Mouse (Mus musculus): ENCODE results near the gene Nbr1. TPM values are rescaled to one million over a fixed set of nuclear protein-coding genes. Genes with fewer than 3 reads are reported as not detected.

Nbr1 gene
- polyA plus RNA-seq, 2 experiments, result 62.8 to 82.7 TPM

DNA sequence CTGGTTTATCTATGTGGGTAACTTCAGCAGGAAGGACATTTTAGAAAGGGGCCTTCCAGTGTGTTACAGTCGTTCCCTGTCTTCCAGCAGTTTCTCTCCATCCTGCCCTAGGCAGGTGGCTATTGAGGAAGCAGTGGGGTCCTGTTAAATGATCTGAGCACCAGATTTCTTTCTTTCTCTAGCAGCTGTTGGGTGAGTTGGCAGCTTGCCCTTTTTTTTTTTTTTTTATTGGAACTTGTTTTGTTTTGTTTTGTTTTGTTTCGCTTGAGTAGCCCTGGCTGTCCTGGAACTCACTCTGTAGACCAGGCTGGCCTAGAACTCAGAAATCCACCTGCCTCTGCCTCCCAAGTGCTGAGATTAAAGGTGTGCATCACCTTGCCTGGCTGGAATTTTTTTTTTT lies 5.0 kb downstream of the Nbr1 start:
- DNase-seq (ENCODE audit: low spot score) (no peak), ATAC-seq (ENCODE audit: low FRiP score, low read depth) (no peak)
- Histone ChIP-seq H3K9ac (ENCODE audit: low read depth, low read length, severe bottlenecking) (no peak overlapping the region), H3K4me3 (replicated peaks; ENCODE audit: low read length) (no peak overlapping the region), H3K27me3 (ENCODE audit: control insufficient read depth, insufficient read depth, low read length) (no peaks in the 10 kb centered on the region), H3K36me3 (ENCODE audit: control insufficient read depth, insufficient read depth, low read length) (peaks cover 62% of the 10 kb centered on the region), H3K27ac (replicated peaks; ENCODE audit: low read depth, low read length) (no peak overlapping the region), H3K4me1 (ENCODE audit: control insufficient read depth, insufficient read depth, low read length) (peaks cover 13% of the 10 kb centered on the region), H3K4me2 (replicated peaks; ENCODE audit: low read depth, low read length, severe bottlenecking) (no peak overlapping the region), H3K9me3 (ENCODE audit: control insufficient read depth, low read length) (no peaks in the 10 kb centered on the region)
- 67% methylated on average over 2 of the region's 2 CpGs for WGBS
- TF ChIP-seq POLR2A (IDR thresholded peaks at IDR 0.05; ENCODE audit: borderline replicate concordance, extremely low read depth, insufficient read depth, insufficient read length), result no peak

DNA sequence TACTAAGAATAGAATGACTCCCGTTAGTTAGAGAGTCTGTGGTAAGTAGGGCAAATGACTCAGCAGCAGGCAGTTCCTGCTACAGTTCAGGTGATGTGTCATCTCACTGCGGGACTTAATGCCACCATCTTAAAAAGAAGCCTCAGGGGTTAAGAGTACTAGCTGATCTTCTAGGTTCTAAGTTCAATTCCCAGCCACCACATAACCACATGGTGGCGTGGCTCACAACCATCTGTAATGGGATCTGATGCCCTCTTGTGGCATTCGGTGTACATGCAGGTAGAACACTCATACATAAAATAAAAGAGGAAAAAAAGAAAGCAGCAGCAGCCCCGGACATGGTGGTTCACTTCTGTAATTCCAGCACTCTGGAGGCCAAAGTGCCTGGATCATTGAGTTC lies 10.4 kb downstream of the Nbr1 start:
- no peak overlapping the region for H3K4me3 ChIP-seq (replicated peaks; ENCODE audit: low read length)
- no peak overlapping the region for H3K4me2 ChIP-seq (replicated peaks; ENCODE audit: low read depth, low read length, severe bottlenecking)
- H3K27ac ChIP-seq (replicated peaks; ENCODE audit: low read depth, low read length), result no peak overlapping the region
- 40% methylated on average over 5 of the region's 5 CpGs for WGBS
- H3K36me3 ChIP-seq (ENCODE audit: control insufficient read depth, insufficient read depth, low read length), result peaks cover 81% of the 10 kb centered on the region
- DNase-seq (ENCODE audit: low spot score) (peak; percentile 65), ATAC-seq (ENCODE audit: low FRiP score, low read depth) (no peak)
- no peak for TF ChIP-seq POLR2A (IDR thresholded peaks at IDR 0.05; ENCODE audit: borderline replicate concordance, extremely low read depth, insufficient read depth, insufficient read length)
- H3K9ac ChIP-seq (ENCODE audit: low read depth, low read length, severe bottlenecking), result no peak overlapping the region
- no peaks in the 10 kb centered on the region for H3K4me1 ChIP-seq (ENCODE audit: control insufficient read depth, insufficient read depth, low read length)
- H3K27me3 ChIP-seq (ENCODE audit: control insufficient read depth, insufficient read depth, low read length), result no peaks in the 10 kb centered on the region
- no peaks in the 10 kb centered on the region for H3K9me3 ChIP-seq (ENCODE audit: control insufficient read depth, low read length)

DNA sequence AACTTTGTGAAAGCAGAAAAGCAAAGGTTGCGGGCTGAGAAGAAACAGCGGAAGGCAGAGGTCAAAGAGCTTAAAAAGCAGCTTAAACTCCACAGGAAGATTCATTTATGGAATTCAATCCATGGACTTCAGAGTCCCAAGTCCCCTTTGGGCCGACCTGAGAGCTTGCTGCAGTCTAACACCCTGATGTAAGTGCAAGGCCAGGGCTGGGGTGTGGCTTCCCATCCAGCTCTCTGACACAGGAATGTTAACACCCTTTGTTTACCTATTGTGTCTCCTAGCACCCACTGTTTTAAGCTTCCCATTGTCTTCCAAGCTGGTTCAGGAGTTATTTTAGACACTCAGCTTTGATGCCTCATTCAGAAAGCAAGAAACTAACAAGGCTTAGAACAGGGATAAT lies 16.5 kb downstream of the Nbr1 start:
- H3K27ac ChIP-seq (replicated peaks; ENCODE audit: low read depth, low read length), result no peak overlapping the region
- H3K9me3 ChIP-seq (ENCODE audit: control insufficient read depth, low read length), result no peaks in the 10 kb centered on the region
- 89% methylated on average over 3 of the region's 3 CpGs for WGBS
- H3K4me3 ChIP-seq (replicated peaks; ENCODE audit: low read length), result no peak overlapping the region
- DNase-seq (ENCODE audit: low spot score), result no peak
- no peak overlapping the region for H3K9ac ChIP-seq (ENCODE audit: low read depth, low read length, severe bottlenecking)
- H3K4me1 ChIP-seq (ENCODE audit: control insufficient read depth, insufficient read depth, low read length), result no peaks in the 10 kb centered on the region
- TF ChIP-seq POLR2A (IDR thresholded peaks at IDR 0.05; ENCODE audit: borderline replicate concordance, extremely low read depth, insufficient read depth, insufficient read length), result no peak
- H3K27me3 ChIP-seq (ENCODE audit: control insufficient read depth, insufficient read depth, low read length), result no peaks in the 10 kb centered on the region
- H3K36me3 ChIP-seq (ENCODE audit: control insufficient read depth, insufficient read depth, low read length), result peaks cover 87% of the 10 kb centered on the region
- no peak overlapping the region for H3K4me2 ChIP-seq (replicated peaks; ENCODE audit: low read depth, low read length, severe bottlenecking)
- no peak for ATAC-seq (ENCODE audit: low FRiP score, low read depth)

DNA sequence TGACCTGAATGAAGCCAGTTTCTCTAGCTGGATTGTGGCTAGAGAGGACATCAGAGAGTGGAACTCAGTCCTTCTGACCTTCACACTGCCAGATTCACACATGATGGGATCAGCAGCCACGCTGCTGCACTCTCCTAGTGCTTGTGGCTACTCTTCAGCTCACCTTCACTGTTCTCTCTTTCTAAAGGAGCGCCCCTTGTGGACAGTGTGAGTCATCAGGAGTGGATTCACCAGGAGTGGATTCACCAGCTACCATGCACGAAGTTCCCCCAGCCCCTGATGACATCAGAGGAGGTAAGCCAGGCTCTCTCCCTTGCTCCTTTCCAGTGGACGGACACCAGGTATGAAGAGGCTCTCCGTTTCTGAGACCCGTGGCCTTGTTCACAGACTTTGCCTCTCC lies 24.2 kb downstream of the Nbr1 start:
- Histone ChIP-seq H3K27ac (replicated peaks; ENCODE audit: low read depth, low read length) (no peak overlapping the region), H3K36me3 (ENCODE audit: control insufficient read depth, insufficient read depth, low read length) (peaks cover 97% of the 10 kb centered on the region), H3K4me1 (ENCODE audit: control insufficient read depth, insufficient read depth, low read length) (no peaks in the 10 kb centered on the region), H3K27me3 (ENCODE audit: control insufficient read depth, insufficient read depth, low read length) (no peaks in the 10 kb centered on the region), H3K4me2 (replicated peaks; ENCODE audit: low read depth, low read length, severe bottlenecking) (no peak overlapping the region), H3K9ac (ENCODE audit: low read depth, low read length, severe bottlenecking) (no peak overlapping the region), H3K9me3 (ENCODE audit: control insufficient read depth, low read length) (no peaks in the 10 kb centered on the region), H3K4me3 (replicated peaks; ENCODE audit: low read length) (no peak overlapping the region)
- WGBS, result 85% methylated on average over 6 of the region's 6 CpGs
- DNase-seq (ENCODE audit: low spot score) (no peak), ATAC-seq (ENCODE audit: low FRiP score, low read depth) (no peak)
- no peak for TF ChIP-seq POLR2A (IDR thresholded peaks at IDR 0.05; ENCODE audit: borderline replicate concordance, extremely low read depth, insufficient read depth, insufficient read length)

DNA sequence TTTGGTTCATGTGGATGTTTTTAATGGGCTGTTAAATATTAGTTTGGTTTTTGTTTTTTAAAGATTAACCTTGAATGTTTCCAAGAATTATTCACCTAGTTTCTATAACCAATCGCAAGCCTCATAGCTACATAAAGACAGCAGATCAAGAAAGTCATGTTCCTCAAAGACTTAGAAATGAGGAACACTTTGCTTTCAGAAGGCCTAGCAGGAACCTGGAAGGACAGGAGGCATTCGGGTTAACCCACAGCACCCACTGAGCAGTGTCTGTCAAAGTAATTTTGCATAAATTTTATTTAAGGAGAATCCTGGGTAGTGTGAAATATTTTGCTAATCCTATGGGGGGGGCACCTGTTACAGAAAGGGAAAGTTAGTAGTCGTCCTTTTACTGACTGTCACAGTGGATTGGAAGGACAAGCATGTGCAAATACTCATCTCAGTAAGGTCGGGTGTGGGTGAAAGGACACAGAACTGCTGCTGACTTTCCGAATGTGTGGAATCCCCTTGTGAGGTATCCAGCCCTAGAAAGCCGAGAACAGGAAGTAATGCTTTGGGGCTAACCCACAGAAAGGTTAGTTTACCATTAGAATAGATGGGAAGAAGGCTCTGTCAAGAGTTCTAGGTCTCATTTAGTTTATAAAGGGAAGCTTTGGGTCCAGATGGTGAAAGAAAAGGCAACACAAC lies 29.3 kb downstream of the Nbr1 start:
- WGBS, result 73% methylated on average over 6 of the region's 6 CpGs
- TF ChIP-seq POLR2A (IDR thresholded peaks at IDR 0.05; ENCODE audit: borderline replicate concordance, extremely low read depth, insufficient read depth, insufficient read length), result no peak
- H3K4me1 ChIP-seq (ENCODE audit: control insufficient read depth, insufficient read depth, low read length), result no peaks in the 10 kb centered on the region
- H3K9me3 ChIP-seq (ENCODE audit: control insufficient read depth, low read length), result no peaks in the 10 kb centered on the region
- no peak overlapping the region for H3K9ac ChIP-seq (ENCODE audit: low read depth, low read length, severe bottlenecking)
- H3K4me2 ChIP-seq (replicated peaks; ENCODE audit: low read depth, low read length, severe bottlenecking), result no peak overlapping the region
- no peak overlapping the region for H3K4me3 ChIP-seq (replicated peaks; ENCODE audit: low read length)
- no peaks in the 10 kb centered on the region for H3K27me3 ChIP-seq (ENCODE audit: control insufficient read depth, insufficient read depth, low read length)
- DNase-seq (ENCODE audit: low spot score) (no peak), ATAC-seq (ENCODE audit: low FRiP score, low read depth) (no peak)
- H3K36me3 ChIP-seq (ENCODE audit: control insufficient read depth, insufficient read depth, low read length), result peaks cover 48% of the 10 kb centered on the region
- H3K27ac ChIP-seq (replicated peaks; ENCODE audit: low read depth, low read length), result no peak overlapping the region

Data from limb, embryonic 14.5 days (tissue).